Mouse (Mus musculus): Measurements from ENCODE around the gene Tnfsf10. TPM values are rescaled to one million over a fixed set of nuclear protein-coding genes. Genes with fewer than 3 reads are reported as not detected.

Tnfsf10 gene
- 0.04 and 0.09 TPM in 2 replicates for polyA plus RNA-seq (2012; rRNA removed)
- polyA plus RNA-seq (2014; fragmentation: Nextera tagmentation; extraction: Ambion mirVana), result 0.04 and 0.11 TPM in 2 replicates

- no peaks in the 10 kb centered on the region for H3K9me3 ChIP-seq (ENCODE audit: control insufficient read depth, low read length)
- DNase-seq (ENCODE audit: low read depth in 3 of 3, low spot score in 3 of 3) (no peak), ATAC-seq (ENCODE audit: insufficient read depth) (no peak)
- H3K4me2 ChIP-seq (ENCODE audit: low read depth), result peak within 1 kb of the TSS; percentile 48
- 0 out of 4 replicates have a peak, but pooled peaks cover 0 to 5% of the 10 kb centered on the region in 2 experiments for H3K4me1 ChIP-seq (replicated peaks; ENCODE audit: control insufficient read depth in 2 of 2, insufficient read depth in 2 of 2, low read length in 1 of 2)
- peak within 1 kb of the TSS; percentile 34 to 38 for H3K4me3 ChIP-seq (ENCODE audit: insufficient read depth in 1 of 2, low read depth in 2 of 2, low read length in 2 of 2)
- no peaks in the 10 kb centered on the region for H3K27me3 ChIP-seq (ENCODE audit: control insufficient read depth, insufficient read depth, low read length)
- no peaks in the 10 kb centered on the region for H3K36me3 ChIP-seq (replicated peaks; ENCODE audit: control insufficient read depth, insufficient read depth, low read depth)
- peak within 1 kb of the TSS; percentile 40 for H3K9ac ChIP-seq (replicated peaks)
- H3K27ac ChIP-seq, result no peak within 1 kb of the TSS
- 31% methylated on average over 9 of the region's 9 CpGs for WGBS (ENCODE audit: insufficient replicate concordance)
- TF ChIP-seq EP300 (IDR thresholded peaks at IDR 0.05; ENCODE audit: low read depth) (no peak), CTCF (IDR thresholded peaks at IDR 0.05; ENCODE audit: low read depth) (no peak)
Measured at GRCm38 (mm10) chr3:27316559-27317287, at the start of gene Tnfsf10. Gene Tnfsf10 (plus strand): TSS chr3:27317028.

GRCm38 (mm10) chr3:27267327-27267726, 49.5 kb upstream of the Tnfsf10 start:
- Histone ChIP-seq H3K4me2 (ENCODE audit: low read depth) (no peak overlapping the region), H3K4me1 (replicated peaks; ENCODE audit: control insufficient read depth in 2 of 2, insufficient read depth in 2 of 2, low read length in 1 of 2) (no peaks in the 10 kb centered on the region; a peak in 1 of 4 replicates), H3K27ac (no peak overlapping the region), H3K9ac (replicated peaks) (no peak overlapping the region), H3K27me3 (ENCODE audit: control insufficient read depth, insufficient read depth, low read length) (no peaks in the 10 kb centered on the region), H3K9me3 (ENCODE audit: control insufficient read depth, low read length) (no peaks in the 10 kb centered on the region), H3K36me3 (replicated peaks; ENCODE audit: control insufficient read depth, insufficient read depth, low read depth) (no peaks in the 10 kb centered on the region), H3K4me3 (ENCODE audit: insufficient read depth in 1 of 2, low read depth in 2 of 2, low read length in 2 of 2) (no peak overlapping the region)
- ATAC-seq (ENCODE audit: insufficient read depth) (no peak), DNase-seq (ENCODE audit: low read depth in 3 of 3, low spot score in 3 of 3) (no peak)
- TF ChIP-seq CTCF (IDR thresholded peaks at IDR 0.05; ENCODE audit: low read depth), result no peak
- no peak for TF ChIP-seq EP300 (IDR thresholded peaks at IDR 0.05; ENCODE audit: low read depth)
- 64% methylated on average over 5 of the region's 5 CpGs for WGBS (ENCODE audit: insufficient replicate concordance)

GRCm38 (mm10) chr3:27267887-27268286, 48.9 kb upstream of the Tnfsf10 start:
- TF ChIP-seq EP300 (IDR thresholded peaks at IDR 0.05; ENCODE audit: low read depth), result no peak
- no peak for TF ChIP-seq CTCF (IDR thresholded peaks at IDR 0.05; ENCODE audit: low read depth)
- H3K4me2 ChIP-seq (ENCODE audit: low read depth), result no peak overlapping the region
- H3K36me3 ChIP-seq (replicated peaks; ENCODE audit: control insufficient read depth, insufficient read depth, low read depth), result no peaks in the 10 kb centered on the region
- no peak overlapping the region for H3K4me3 ChIP-seq (ENCODE audit: insufficient read depth in 1 of 2, low read depth in 2 of 2, low read length in 2 of 2)
- H3K27ac ChIP-seq, result no peak overlapping the region
- no peaks in the 10 kb centered on the region for H3K9me3 ChIP-seq (ENCODE audit: control insufficient read depth, low read length)
- H3K27me3 ChIP-seq (ENCODE audit: control insufficient read depth, insufficient read depth, low read length), result no peaks in the 10 kb centered on the region
- H3K9ac ChIP-seq (replicated peaks), result no peak overlapping the region
- WGBS (ENCODE audit: insufficient replicate concordance), result 55% methylated on average over 4 of the region's 4 CpGs
- no peaks in the 10 kb centered on the region; a peak in 1 of 4 replicates for H3K4me1 ChIP-seq (replicated peaks; ENCODE audit: control insufficient read depth in 2 of 2, insufficient read depth in 2 of 2, low read length in 1 of 2)
- ATAC-seq (ENCODE audit: insufficient read depth), result no peak
- DNase-seq (ENCODE audit: low read depth in 3 of 3, low spot score in 3 of 3), result no peak

GRCm38 (mm10) chr3:27269151-27269550, 47.7 kb upstream of the Tnfsf10 start:
- H3K36me3 ChIP-seq (replicated peaks; ENCODE audit: control insufficient read depth, insufficient read depth, low read depth), result no peaks in the 10 kb centered on the region
- TF ChIP-seq CTCF (IDR thresholded peaks at IDR 0.05; ENCODE audit: low read depth) (no peak), EP300 (IDR thresholded peaks at IDR 0.05; ENCODE audit: low read depth) (no peak)
- no peaks in the 10 kb centered on the region; a peak in 1 of 4 replicates for H3K4me1 ChIP-seq (replicated peaks; ENCODE audit: control insufficient read depth in 2 of 2, insufficient read depth in 2 of 2, low read length in 1 of 2)
- no peak overlapping the region for H3K4me3 ChIP-seq (ENCODE audit: insufficient read depth in 1 of 2, low read depth in 2 of 2, low read length in 2 of 2)
- H3K27me3 ChIP-seq (ENCODE audit: control insufficient read depth, insufficient read depth, low read length), result no peaks in the 10 kb centered on the region
- WGBS (ENCODE audit: insufficient replicate concordance), result 66% methylated on average over 4 of the region's 4 CpGs
- DNase-seq (ENCODE audit: low read depth in 3 of 3, low spot score in 3 of 3) (no peak), ATAC-seq (ENCODE audit: insufficient read depth) (no peak)
- no peak overlapping the region for H3K9ac ChIP-seq (replicated peaks)
- H3K4me2 ChIP-seq (ENCODE audit: low read depth), result no peak overlapping the region
- H3K9me3 ChIP-seq (ENCODE audit: control insufficient read depth, low read length), result no peaks in the 10 kb centered on the region
- H3K27ac ChIP-seq, result no peak overlapping the region

- no peak overlapping the region for H3K4me2 ChIP-seq (ENCODE audit: low read depth)
- ATAC-seq (ENCODE audit: insufficient read depth) (peak; percentile 39; the same call in 1 of the 2 replicates), DNase-seq (ENCODE audit: low read depth in 3 of 3, low spot score in 3 of 3) (peak in 2 of 3 experiments; percentile 13 to 17)
- no peak overlapping the region for H3K4me3 ChIP-seq (ENCODE audit: insufficient read depth in 1 of 2, low read depth in 2 of 2, low read length in 2 of 2)
- H3K9me3 ChIP-seq (ENCODE audit: control insufficient read depth, low read length), result no peaks in the 10 kb centered on the region
- no peak overlapping the region for H3K9ac ChIP-seq (replicated peaks)
- no peaks in the 10 kb centered on the region; a peak in 1 of 4 replicates for H3K4me1 ChIP-seq (replicated peaks; ENCODE audit: control insufficient read depth in 2 of 2, insufficient read depth in 2 of 2, low read length in 1 of 2)
- H3K27me3 ChIP-seq (ENCODE audit: control insufficient read depth, insufficient read depth, low read length), result no peaks in the 10 kb centered on the region
- H3K36me3 ChIP-seq (replicated peaks; ENCODE audit: control insufficient read depth, insufficient read depth, low read depth), result no peaks in the 10 kb centered on the region
- TF ChIP-seq EP300 (IDR thresholded peaks at IDR 0.05; ENCODE audit: low read depth), result no peak
- TF ChIP-seq CTCF (IDR thresholded peaks at IDR 0.05; ENCODE audit: low read depth), result peak; percentile 48
- no peak overlapping the region for H3K27ac ChIP-seq
- 16% methylated on average over 11 of the region's 11 CpGs for WGBS (ENCODE audit: insufficient replicate concordance)
Measured at GRCm38 (mm10) chr3:27270160-27270962, 46.5 kb upstream of the Tnfsf10 start.

Data from liver, embryonic 14.5 days (tissue).